Mouse (Mus musculus): ENCODE results near the gene Tnk1. TPM values are rescaled to one million over a fixed set of nuclear protein-coding genes. Genes with fewer than 3 reads are reported as not detected.
A peak's percentile ranks its signal among the peaks of the same experiment; 100 is the strongest.

The Tnk1 gene
- total RNA-seq, 2 experiments from 2014 or later, result 0.38 TPM; not detected in 1

DNA sequence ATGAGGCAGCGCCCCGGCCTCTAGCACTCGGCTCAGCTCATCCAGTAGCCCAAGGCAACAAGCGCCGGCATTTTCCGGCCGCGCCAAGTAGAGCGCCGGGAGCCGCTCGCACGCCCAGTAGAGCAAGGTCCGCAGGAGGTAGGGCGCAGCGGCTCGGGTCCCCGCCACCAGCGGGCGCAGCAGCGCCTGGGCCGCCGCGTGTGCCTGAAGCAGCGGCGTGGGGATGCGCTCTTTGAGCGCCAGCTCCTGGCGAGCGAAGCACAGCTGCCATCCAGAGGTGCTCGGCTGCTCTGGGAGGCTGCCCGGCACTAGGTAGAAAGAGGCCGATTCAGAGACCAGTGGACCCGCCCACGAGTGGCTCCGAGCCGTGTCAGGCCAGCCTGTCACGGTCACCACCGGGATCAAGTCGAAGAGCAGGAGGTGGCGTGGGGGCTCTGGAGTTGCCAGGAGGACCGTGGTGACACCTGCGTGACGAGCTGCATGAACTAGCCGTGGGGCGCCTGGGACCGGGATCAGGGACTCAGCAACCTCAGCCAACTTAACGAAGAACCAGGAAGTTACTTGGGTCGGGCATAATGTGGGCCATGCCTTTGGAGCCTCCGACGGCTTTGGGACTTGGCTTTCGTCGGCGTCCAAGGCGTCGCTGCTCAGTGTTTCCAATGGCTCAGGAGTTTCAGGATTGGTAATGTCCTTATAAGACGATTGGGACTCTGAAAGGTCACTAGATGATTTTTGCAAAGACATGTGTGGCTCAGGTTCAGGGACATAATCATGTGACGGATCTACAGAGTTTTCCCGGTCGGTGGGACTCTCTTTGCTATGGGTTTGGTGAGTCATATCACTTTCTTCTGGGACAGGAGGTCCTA is 54.5 kb downstream of the Tnk1 start:
- DNase-seq (ENCODE audit: low spot score in 2 of 2), result peak; percentile 78 to 82

GRCm38 (mm10) chr11:69803328-69803727 is 55.2 kb downstream of the Tnk1 start:
- no peak for DNase-seq (ENCODE audit: low spot score in 2 of 2)

DNA sequence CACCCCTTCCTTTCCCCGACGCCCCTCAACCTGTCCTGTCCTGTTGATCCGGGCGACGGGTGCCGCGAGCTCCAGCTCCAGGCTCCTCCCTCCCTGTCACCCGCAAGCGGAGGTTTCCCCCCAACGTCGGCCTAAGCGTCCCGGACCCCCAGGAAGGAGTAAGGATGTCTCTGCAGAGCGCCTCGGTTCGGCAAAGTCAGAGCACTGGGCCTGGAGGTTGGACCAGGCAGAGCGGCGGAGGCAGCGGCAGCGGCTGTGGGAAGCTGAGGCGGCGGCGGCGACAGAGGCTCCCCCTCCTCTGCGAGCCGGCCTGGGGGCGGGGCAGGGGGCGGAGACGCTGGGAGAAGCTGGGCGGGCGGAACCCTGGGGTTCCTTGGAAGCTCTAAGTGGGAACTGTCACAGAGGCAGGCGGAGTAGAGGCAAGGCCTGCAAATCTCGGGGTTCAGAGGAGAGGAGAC is 55.9 kb downstream of the Tnk1 start:
- peak; percentile 87 to 89 for DNase-seq (ENCODE audit: low spot score in 2 of 2)

DNA sequence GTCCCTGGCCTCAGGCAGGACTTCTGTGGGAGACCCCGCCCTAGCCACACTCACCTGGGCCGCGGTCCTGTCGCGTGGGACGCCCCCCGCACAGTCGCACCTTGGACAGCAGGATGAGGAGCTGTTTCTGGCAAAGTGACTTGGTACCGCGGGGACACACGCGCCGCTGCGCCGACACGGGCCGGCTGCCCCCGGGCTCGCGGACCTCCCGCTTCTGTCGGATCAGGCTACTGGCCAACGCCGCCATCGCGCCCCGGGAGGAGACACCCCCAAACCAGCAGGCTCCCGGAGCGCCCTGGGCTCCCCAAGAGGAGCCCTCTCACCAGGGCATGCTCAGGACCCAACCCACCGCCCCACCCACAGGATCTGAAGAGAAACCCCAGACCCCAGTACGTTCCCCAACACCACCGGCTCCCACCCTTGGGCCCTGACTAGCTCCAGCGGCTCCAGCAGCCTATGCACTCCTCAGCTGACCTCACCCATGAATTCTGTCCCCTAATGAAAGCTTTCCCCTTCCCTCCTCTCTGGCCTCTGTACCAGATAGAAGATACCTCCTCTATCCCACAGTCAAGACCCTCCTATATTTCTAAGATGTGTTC is 57.1 kb downstream of the Tnk1 start, which contains the start of gene Fgf11:
Gene Fgf11 (minus strand): TSS at position 479 of the 599 bp plus-strand sequence.
- DNase-seq (ENCODE audit: low spot score in 2 of 2), result no peak

Small RNA genes within 50 kb of the gene (microRNA-seq; reads per million reads assigned to microRNA genes)
- 0 to 0.95 reads per million in 2 experiments for gene Mir6924 (ENCODE audit: borderline number of aligned reads in 2 of 2)

Other genes starting within 250 kb of the Tnk1 start
- not detected for gene Shbg, start 240.8 kb downstream of the Tnk1 start, total RNA-seq (2021)
- gene Sat2, start 236.7 kb downstream of the Tnk1 start, total RNA-seq (2021), result 1 to 10 TPM; 5.9 to 6.5 TPM
- 10 to 100 TPM; 83.5 to 90.2 TPM for gene Fxr2, start 225.7 kb downstream of the Tnk1 start, total RNA-seq (2021)
- gene Sox15, start 203.4 kb downstream of the Tnk1 start, total RNA-seq (2021), result not detected
- 100 to 1,000 TPM in 1 of 2 experiments, 10 to 100 TPM in 1; 95.7 to 117 TPM for gene Mpdu1, start 196.1 kb downstream of the Tnk1 start, total RNA-seq (2021)
- 10 to 100 TPM; 20.5 to 36.7 TPM for gene Cd68, start 192.6 kb downstream of the Tnk1 start, total RNA-seq (2021)
- 100 to 1,000 TPM; 584 to 655 TPM for gene Eif4a1, start 186.3 kb downstream of the Tnk1 start, total RNA-seq (2021)
- gene Senp3, start 176.6 kb downstream of the Tnk1 start, total RNA-seq (2021), result 10 to 100 TPM; 69.0 to 79.8 TPM
- gene Tnfsf13, start 172.9 kb downstream of the Tnk1 start, total RNA-seq (2021), result 1 to 10 TPM; 2.8 to 5.3 TPM
- 10 to 100 TPM; 23.7 to 26.2 TPM for gene Tnfsf12, start 162.9 kb downstream of the Tnk1 start, total RNA-seq (2021)
- gene Tnfsfm13, start 162.6 kb downstream of the Tnk1 start, total RNA-seq (2021), result 1 to 10 TPM; 3.6 to 4.9 TPM
- 10 to 100 TPM; 55.4 to 79.7 TPM for gene Polr2a, start 100.1 kb downstream of the Tnk1 start, total RNA-seq (2021)
- not detected for gene Slc35g3, start 96.8 kb downstream of the Tnk1 start, total RNA-seq (2021)
- 10 to 100 TPM; 48.2 to 71.4 TPM for gene Zbtb4, start 92.8 kb downstream of the Tnk1 start, total RNA-seq (2021)
- gene Chrnb1, start 62.8 kb downstream of the Tnk1 start, total RNA-seq (2021), result 1 to 10 TPM; 1.3 to 3.9 TPM
- gene Fgf11, start 56.9 kb downstream of the Tnk1 start, total RNA-seq (2021), result 10 to 100 TPM in 1 of 2 experiments, 1 to 10 TPM in 1; 3.0 to 13.0 TPM
- under 1 TPM; 0.36 to 0.51 TPM for gene Tmem102, start 53.1 kb downstream of the Tnk1 start, total RNA-seq (2021)
- gene Gm39566, start 43.4 kb downstream of the Tnk1 start, total RNA-seq (2021), result not detected
- not detected for gene Spem2, start 40.3 kb downstream of the Tnk1 start, total RNA-seq (2021)
- not detected for gene Spem1, start 36.5 kb downstream of the Tnk1 start, total RNA-seq (2021)
- 10 to 100 TPM; 19.7 to 24.9 TPM for gene Nlgn2, start 20.9 kb downstream of the Tnk1 start, total RNA-seq (2021)
- gene Tmem256, start 20.2 kb downstream of the Tnk1 start, total RNA-seq (2021), result 100 to 1,000 TPM; 145 TPM
- gene Plscr3, start 12.4 kb downstream of the Tnk1 start, total RNA-seq (2021), result 10 to 100 TPM; 38.2 to 46.2 TPM
- not detected for gene Tmem95, start 19.3 kb upstream of the Tnk1 start, total RNA-seq (2021)
- 1 to 10 TPM; 3.6 to 6.0 TPM for gene Kctd11, start 22.7 kb upstream of the Tnk1 start, total RNA-seq (2021)
- 1 to 10 TPM in 1 of 2 experiments, under 1 TPM in 1; 0.43 to 1.5 TPM for gene Acap1, start 36.8 kb upstream of the Tnk1 start, total RNA-seq (2021)
- gene 2810408A11Rik, start 42.3 kb upstream of the Tnk1 start, total RNA-seq (2021), result under 1 TPM; 0.29 to 0.86 TPM
- gene Neurl4, start 42.3 kb upstream of the Tnk1 start, total RNA-seq (2021), result 10 to 100 TPM; 48.5 to 53.9 TPM
- 10 to 100 TPM; 47.3 to 52.4 TPM for gene Gps2, start 55.2 kb upstream of the Tnk1 start, total RNA-seq (2021)
- gene Eif5a, start 63.2 kb upstream of the Tnk1 start, total RNA-seq (2021), result 100 to 1,000 TPM; 579 to 673 TPM
- 10 to 100 TPM; 14.2 to 32.6 TPM for gene Ybx2, start 77.1 kb upstream of the Tnk1 start, total RNA-seq (2021)
- gene Slc2a4, start 89.5 kb upstream of the Tnk1 start, total RNA-seq (2021), result 100 to 1,000 TPM in 1 of 2 experiments, 10 to 100 TPM in 1; 70.7 to 200 TPM
- gene Cldn7, start 106.0 kb upstream of the Tnk1 start, total RNA-seq (2021), result under 1 TPM in 1 of 2 experiments, not detected in 1; 0.66 TPM
- 100 to 1,000 TPM; 114 to 123 TPM for gene Ctdnep1, start 122.4 kb upstream of the Tnk1 start, total RNA-seq (2021)
- gene Elp5, start 123.8 kb upstream of the Tnk1 start, total RNA-seq (2021), result 10 to 100 TPM; 62.7 to 81.3 TPM
- 100 to 1,000 TPM; 436 to 473 TPM for gene Gabarap, start 132.4 kb upstream of the Tnk1 start, total RNA-seq (2021)
- 10 to 100 TPM; 51.5 to 57.5 TPM for gene Phf23, start 137.0 kb upstream of the Tnk1 start, total RNA-seq (2021)
- gene Dvl2, start 141.9 kb upstream of the Tnk1 start, total RNA-seq (2021), result 10 to 100 TPM; 13.8 to 14.9 TPM
- 1,000 to 10,000 TPM in 1 of 2 experiments, 100 to 1,000 TPM in 1; 522 to 1,041 TPM for gene Acadvl, start 156.7 kb upstream of the Tnk1 start, total RNA-seq (2021)
- gene Dlg4, start 158.2 kb upstream of the Tnk1 start, total RNA-seq (2021), result 10 to 100 TPM; 24.6 to 33.0 TPM
- under 1 TPM in 1 of 2 experiments, not detected in 1; 0.50 TPM for gene Asgr1, start 195.4 kb upstream of the Tnk1 start, total RNA-seq (2021)
- 1 to 10 TPM in 1 of 2 experiments, under 1 TPM in 1; 0.83 to 2.5 TPM for gene Asgr2, start 233.9 kb upstream of the Tnk1 start, total RNA-seq (2021)